Mouse (Mus musculus): ENCODE results near the gene Olfr1008. TPM values are rescaled to one million over a fixed set of nuclear protein-coding genes. Genes with fewer than 3 reads are reported as not detected.

Olfr1008 gene
- not detected in 2 replicates for polyA plus RNA-seq (2012; ENCODE audit: low replicate concordance)

DNA sequence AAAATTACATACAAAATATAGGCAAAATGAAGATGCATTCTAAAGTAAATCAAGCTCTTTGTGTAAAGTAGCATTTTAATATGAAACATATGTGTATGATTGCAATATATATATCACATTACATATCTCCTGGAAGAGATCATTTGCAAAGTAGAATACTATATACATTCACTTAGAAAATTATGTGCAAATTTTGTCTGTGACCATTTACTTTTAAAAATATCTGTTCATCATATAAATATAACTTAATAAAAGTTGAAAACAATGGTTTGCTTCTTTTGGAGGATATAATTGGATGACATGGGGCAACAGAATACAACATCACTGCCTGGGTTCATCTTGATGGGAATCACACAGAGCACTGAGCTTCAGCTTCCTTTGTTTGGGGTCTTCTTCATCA lies at the start of gene Olfr1008:
Olfr1008 (plus strand) TSS at position 301 of the 400 bp plus-strand sequence.

DNA sequence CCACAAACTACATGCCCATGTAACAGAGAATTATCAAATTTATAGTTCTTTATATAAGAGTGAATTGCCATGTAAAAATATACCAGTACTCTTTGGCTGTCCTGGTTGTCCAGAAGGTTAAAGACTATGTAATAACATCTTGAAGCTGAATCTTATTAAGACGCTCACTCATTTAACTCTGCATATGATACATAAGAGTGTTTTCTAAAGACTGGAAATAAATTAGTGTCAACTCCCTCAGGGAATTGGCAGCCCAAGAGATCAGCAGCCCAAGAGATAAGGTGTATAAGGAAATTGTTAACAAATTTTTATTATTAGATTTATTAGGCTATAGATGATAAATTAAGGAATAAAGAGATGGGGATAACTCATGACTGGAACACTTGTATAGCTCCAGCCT lies 38.6 kb upstream of the Olfr1008 start, which contains the start of gene Olfr1002:
Olfr1002 (minus strand) TSS at position 101 of the 400 bp plus-strand sequence.

DNA sequence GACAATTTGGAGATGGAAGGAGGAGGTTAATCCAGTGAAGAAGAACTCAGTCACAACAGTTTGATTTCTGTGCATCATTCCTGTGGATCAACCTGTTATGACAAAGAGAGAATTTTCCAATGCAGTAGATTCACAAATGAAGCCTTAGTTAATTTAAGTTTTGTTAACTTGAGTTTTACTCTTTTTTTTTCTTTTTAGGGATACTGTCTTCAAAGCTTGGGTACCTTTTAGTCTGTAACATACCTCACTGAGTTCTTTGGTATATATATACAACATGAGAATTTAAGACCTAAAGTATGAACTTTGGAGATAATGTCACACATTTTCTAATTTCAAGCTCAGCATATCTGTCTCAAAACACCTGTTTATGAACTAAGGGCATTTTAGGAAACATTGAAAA lies 24.9 kb upstream of the Olfr1008 start, which contains the start of gene Olfr154:
Olfr154 (minus strand) TSS at position 101 of the 400 bp plus-strand sequence.

DNA sequence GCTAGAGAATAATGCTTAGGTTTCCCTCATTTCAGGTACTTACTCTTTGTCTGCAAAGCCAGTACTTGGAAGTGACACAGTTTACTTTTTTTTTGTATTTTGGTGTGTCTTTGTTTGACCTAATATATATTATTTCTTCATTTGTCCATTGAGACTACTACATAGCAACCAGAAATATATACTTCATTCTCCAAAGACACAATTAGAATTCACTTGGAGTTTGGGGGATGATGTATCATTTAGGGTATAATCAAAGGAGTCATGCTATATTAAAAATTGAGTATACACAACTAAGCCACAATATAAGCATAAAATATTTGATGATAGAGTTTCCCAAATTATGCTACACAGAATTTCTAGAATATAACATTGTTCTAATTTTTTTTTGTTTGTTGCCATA lies 10.6 kb upstream of the Olfr1008 start, which contains the start of gene Olfr1006:
Olfr1006 (minus strand) TSS at position 101 of the 400 bp plus-strand sequence.

DNA sequence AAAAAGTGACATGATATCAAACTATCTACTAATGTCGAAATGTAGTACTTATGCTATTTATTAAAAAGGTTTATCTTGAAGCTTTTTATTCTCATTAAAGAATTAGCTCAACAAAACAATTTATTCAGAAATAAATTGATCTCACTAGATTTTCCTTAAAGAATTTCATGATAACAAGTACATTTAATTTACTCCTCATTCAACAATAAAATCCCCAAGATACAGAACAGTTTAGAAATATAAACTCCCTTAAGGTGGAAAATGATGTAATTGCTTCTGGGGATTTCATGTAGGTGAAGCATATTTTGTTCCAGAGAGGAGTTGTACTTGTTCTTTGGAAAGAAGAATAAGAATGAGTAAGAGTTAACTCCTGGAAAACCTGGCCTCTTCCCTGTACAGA lies 25.9 kb downstream of the Olfr1008 start, which contains the start of gene Olfr1009:
Olfr1009 (plus strand) TSS at position 301 of the 400 bp plus-strand sequence.

Other genes starting within 250 kb of the Olfr1008 start
- gene Olfr995, start 245.8 kb upstream of the Olfr1008 start, polyA plus RNA-seq (2012; ENCODE audit: low replicate concordance) = not detected in 2 replicates
- gene 4833423E24Rik, start 170.4 kb upstream of the Olfr1008 start, polyA plus RNA-seq (2012; ENCODE audit: low replicate concordance) = not detected in 2 replicates
- gene Olfr996, start 110.2 kb upstream of the Olfr1008 start, polyA plus RNA-seq (2012; ENCODE audit: low replicate concordance) = not detected in 2 replicates
- gene Olfr998, start 100.5 kb upstream of the Olfr1008 start, polyA plus RNA-seq (2012; ENCODE audit: low replicate concordance) = not detected in 2 replicates
- gene Olfr1000, start 77.5 kb upstream of the Olfr1008 start, polyA plus RNA-seq (2012; ENCODE audit: low replicate concordance) = not detected in 2 replicates
- not detected in 2 replicates for gene Olfr1002, start 38.7 kb upstream of the Olfr1008 start, polyA plus RNA-seq (2012; ENCODE audit: low replicate concordance)
- gene Olfr154, start 25.0 kb upstream of the Olfr1008 start, polyA plus RNA-seq (2012; ENCODE audit: low replicate concordance) = not detected in 2 replicates
- not detected in 2 replicates for gene Olfr1006, start 10.7 kb upstream of the Olfr1008 start, polyA plus RNA-seq (2012; ENCODE audit: low replicate concordance)
- gene Olfr1009, start 26.0 kb downstream of the Olfr1008 start, polyA plus RNA-seq (2012; ENCODE audit: low replicate concordance) = not detected in 2 replicates
- not detected in 2 replicates for gene Olfr1012, start 73.3 kb downstream of the Olfr1008 start, polyA plus RNA-seq (2012; ENCODE audit: low replicate concordance)
- not detected in 2 replicates for gene Olfr1013, start 77.7 kb downstream of the Olfr1008 start, polyA plus RNA-seq (2012; ENCODE audit: low replicate concordance)
- gene Olfr1014, start 83.3 kb downstream of the Olfr1008 start, polyA plus RNA-seq (2012; ENCODE audit: low replicate concordance) = not detected in 2 replicates
- gene Olfr1015, start 92.6 kb downstream of the Olfr1008 start, polyA plus RNA-seq (2012; ENCODE audit: low replicate concordance) = not detected in 2 replicates
- gene Olfr1016, start 113.1 kb downstream of the Olfr1008 start, polyA plus RNA-seq (2012; ENCODE audit: low replicate concordance) = not detected in 2 replicates
- gene Olfr1018, start 129.0 kb downstream of the Olfr1008 start, polyA plus RNA-seq (2012; ENCODE audit: low replicate concordance) = not detected in 2 replicates
- not detected in 2 replicates for gene Olfr1019, start 156.1 kb downstream of the Olfr1008 start, polyA plus RNA-seq (2012; ENCODE audit: low replicate concordance)
- not detected in 2 replicates for gene Olfr1020, start 157.6 kb downstream of the Olfr1008 start, polyA plus RNA-seq (2012; ENCODE audit: low replicate concordance)
- not detected in 2 replicates for gene Olfr1022, start 179.2 kb downstream of the Olfr1008 start, polyA plus RNA-seq (2012; ENCODE audit: low replicate concordance)
- not detected in 2 replicates for gene Olfr1023, start 196.2 kb downstream of the Olfr1008 start, polyA plus RNA-seq (2012; ENCODE audit: low replicate concordance)
- gene Olfr1024, start 215.6 kb downstream of the Olfr1008 start, polyA plus RNA-seq (2012; ENCODE audit: low replicate concordance) = not detected in 2 replicates
- gene Olfr1025-ps1, start 225.8 kb downstream of the Olfr1008 start, polyA plus RNA-seq (2012; ENCODE audit: low replicate concordance) = not detected in 2 replicates
- not detected in 2 replicates for gene Olfr1026, start 232.1 kb downstream of the Olfr1008 start, polyA plus RNA-seq (2012; ENCODE audit: low replicate concordance)

All from hematopoietic multipotent progenitor cell, adult 10-12 weeks (in vitro differentiated cells).